Mouse (Mus musculus) skeletal muscle tissue, adult 2 months (tissue): Measurements from ENCODE around the gene Shisa9.

Experiments used
- DNase-seq: peaks from one replicate; pipeline ENCODE4 v3.0.0-alpha.2; 2012; ENCODE audit warnings: low read depth, low spot score

The Shisa9 gene

GRCm38 (mm10) chr16:12052051-12052450 is 68.1 kb downstream of the Shisa9 start:
- no peak for DNase-seq

GRCm38 (mm10) chr16:12072573-12072972 is 88.7 kb downstream of the Shisa9 start:
- DNase-seq, result no peak

GRCm38 (mm10) chr16:12076270-12076669 is 92.4 kb downstream of the Shisa9 start:
- DNase-seq, result no peak

- DNase-seq, result no peak
Measured at GRCm38 (mm10) chr16:12076700-12077099, 92.8 kb downstream of the Shisa9 start.

GRCm38 (mm10) chr16:12083082-12083481 is 99.2 kb downstream of the Shisa9 start:
- no peak for DNase-seq

- no peak for DNase-seq
Measured at GRCm38 (mm10) chr16:12090604-12091235, 106.8 kb downstream of the Shisa9 start.

GRCm38 (mm10) chr16:12093253-12093652 is 109.3 kb downstream of the Shisa9 start:
- DNase-seq, result no peak

- DNase-seq, result no peak
Measured at GRCm38 (mm10) chr16:12094784-12095315, 110.9 kb downstream of the Shisa9 start.

GRCm38 (mm10) chr16:12095365-12095764 is 111.5 kb downstream of the Shisa9 start:
- no peak for DNase-seq

GRCm38 (mm10) chr16:12108436-12108835 is 124.5 kb downstream of the Shisa9 start:
- no peak for DNase-seq

- no peak for DNase-seq
Measured at GRCm38 (mm10) chr16:12110851-12111437, 127.0 kb downstream of the Shisa9 start.

GRCm38 (mm10) chr16:12114396-12114795 is 130.5 kb downstream of the Shisa9 start:
- DNase-seq, result peak; percentile 41

- no peak for DNase-seq
Measured at GRCm38 (mm10) chr16:12115040-12115856, 131.3 kb downstream of the Shisa9 start.

- DNase-seq, result no peak
Measured at GRCm38 (mm10) chr16:12116926-12117325, 133.0 kb downstream of the Shisa9 start.

GRCm38 (mm10) chr16:12119463-12119862 is 135.6 kb downstream of the Shisa9 start:
- DNase-seq, result no peak

- no peak for DNase-seq
Measured at GRCm38 (mm10) chr16:12129782-12130181, 145.9 kb downstream of the Shisa9 start.

GRCm38 (mm10) chr16:12146666-12147065 is 162.8 kb downstream of the Shisa9 start:
- DNase-seq, result no peak

- DNase-seq, result no peak
Measured at GRCm38 (mm10) chr16:12151986-12152385, 168.1 kb downstream of the Shisa9 start.

GRCm38 (mm10) chr16:12154476-12154875 is 170.6 kb downstream of the Shisa9 start:
- no peak for DNase-seq

- no peak for DNase-seq
Measured at GRCm38 (mm10) chr16:12173482-12174041, 189.6 kb downstream of the Shisa9 start.

- no peak for DNase-seq
Measured at GRCm38 (mm10) chr16:12178031-12178430, 194.1 kb downstream of the Shisa9 start.

- DNase-seq, result no peak
Measured at GRCm38 (mm10) chr16:12189739-12190138, 205.8 kb downstream of the Shisa9 start.
